Mouse (Mus musculus) stomach, postnatal 0 days (tissue): ENCODE measurements at regions not wholly inside any gene's neighbourhood (a gene's known extent, or its start where the extent isn't known, plus 50 kb on each side); places are given as distances from the start of the nearest gene placed in this dataset.

Experiments used
- CTCF ChIP-seq: IDR thresholded peaks from 2 replicates; pipeline ENCODE4 v1.5.1; 2016; ENCODE audit warnings: antibody characterized with exemption, low read depth, mild to moderate bottlenecking, moderate library complexity
- EP300 ChIP-seq: optimal IDR thresholded peaks from 2 replicates; pipeline ENCODE3; 2016; ENCODE audit warnings: antibody characterized with exemption

DNA sequence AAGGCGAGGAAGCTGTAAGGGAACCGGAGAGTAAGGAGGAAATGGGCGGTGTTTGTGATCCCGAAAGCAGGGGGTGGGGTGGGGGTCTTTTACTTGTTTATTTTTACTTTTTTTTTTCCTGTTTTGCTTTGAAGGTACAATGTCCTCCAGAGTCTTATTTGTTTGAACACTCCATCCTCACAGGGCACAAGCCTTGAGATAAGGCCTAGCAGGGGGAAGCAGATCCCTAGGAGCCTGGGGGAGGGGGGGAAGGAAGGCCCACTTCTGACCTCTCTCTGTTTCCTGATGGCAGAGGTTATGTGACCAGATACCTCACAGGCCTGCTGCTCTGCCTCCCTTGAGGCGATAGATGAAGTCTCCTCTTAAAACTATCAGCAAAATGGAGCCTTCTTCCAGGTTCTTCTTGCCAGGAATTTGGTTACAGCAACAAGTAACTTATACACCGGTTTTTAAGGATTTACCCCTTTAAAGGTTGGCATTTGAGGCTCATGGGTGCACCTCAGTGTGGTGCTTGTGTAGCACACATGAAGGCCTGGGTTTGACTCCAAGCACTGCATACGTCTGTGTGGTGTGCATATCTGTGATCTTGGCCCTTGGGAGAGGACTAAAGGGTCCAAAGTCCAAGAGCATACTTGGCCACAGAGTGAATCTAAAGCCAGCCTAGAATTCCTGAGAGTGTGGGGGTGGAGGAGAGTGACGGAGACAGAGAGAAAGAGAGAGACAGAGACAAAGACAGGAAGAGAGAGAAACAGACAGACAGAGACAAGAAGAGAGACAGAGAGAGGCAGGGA lies 64.8 kb upstream of the Mef2a start:
- TF ChIP-seq CTCF (no peak), EP300 (no peak)
